Mouse (Mus musculus) limb, embryonic 12.5 days (tissue): ENCODE measurements around the gene Nt5dc3. TPM values are rescaled to one million over a fixed set of nuclear protein-coding genes. Genes with fewer than 3 reads are reported as not detected.

Experiments used
- ATAC-seq: fragments of 200-750 bp; cut with Nextera tagmentation; 2 replicates; pipeline ENCODE4 v1.8.0; 2017; ENCODE audit warnings: low read depth, moderate TSS enrichment; ENCODE audit not compliant: insufficient number of reproducible peaks, insufficient read depth, low FRiP score, low TSS enrichment
- H3K27ac ChIP-seq: fragments of 300-500 bp; sonication (generic); 2 replicates; pipeline ENCODE4 v1.5.1; 2016; ENCODE audit warnings: mild to moderate bottlenecking, moderate library complexity
- H3K27me3 ChIP-seq: fragments of 300-500 bp; sonication (generic); 2 replicates; pipeline ENCODE4 v1.6.1; 2016; ENCODE audit warnings: mild to moderate bottlenecking, moderate library complexity
- H3K36me3 ChIP-seq: fragments of 300-500 bp; sonication (generic); 2 replicates; pipeline ENCODE4 v1.6.1; 2016; ENCODE audit warnings: mild to moderate bottlenecking, moderate library complexity
- H3K4me1 ChIP-seq: fragments of 300-500 bp; sonication (generic); replicated peaks from 2 replicates; pipeline ENCODE4 v1.6.1; 2016
- H3K4me2 ChIP-seq: fragments of 300-500 bp; sonication (generic); 2 replicates; pipeline ENCODE4 v1.6.1; 2016; ENCODE audit warnings: mild to moderate bottlenecking, moderate library complexity
- H3K4me3 ChIP-seq: fragments of 300-500 bp; sonication (generic); replicated peaks from 2 replicates; pipeline ENCODE4 v1.5.1; 2016; ENCODE audit warnings: mild to moderate bottlenecking
- H3K9ac ChIP-seq: fragments of 300-500 bp; sonication (generic); replicated peaks from 2 replicates; pipeline ENCODE4 v1.6.1; 2016; ENCODE audit warnings: mild to moderate bottlenecking, moderate library complexity
- H3K9me3 ChIP-seq: fragments of 300-500 bp; sonication (generic); 2 replicates; pipeline ENCODE4 v1.6.1; 2016; ENCODE audit warnings: mild to moderate bottlenecking, moderate library complexity
- WGBS: fragments of 180-500 bp; shearing (Covaris S2); methylation state at CpG from one replicate; pipeline ENCODE4 v1.1.7; 2016; 5-methylcytosine and 5-hydroxymethylcytosine counted together
- polyA plus RNA-seq: library from polyadenylated mRNA; unstranded; fragments of >200 nt; fragmentation: Nextera tagmentation; extraction: Ambion mirVana; gene quantifications from 2 replicates; pipeline ENCODE4 v1.2.1, GENCODE M21; 2016

Nt5dc3 gene
- polyA plus RNA-seq, 1 experiment from 2014 or later = 0.94 TPM

- Histone ChIP-seq H3K4me2 (no peak overlapping the region), H3K27ac (no peak overlapping the region), H3K36me3 (no peaks in the 10 kb centered on the region), H3K4me3 (no peak overlapping the region), H3K9ac (no peak overlapping the region), H3K4me1 (no peaks in the 10 kb centered on the region), H3K9me3 (no peaks in the 10 kb centered on the region), H3K27me3 (peaks cover 2% of the 10 kb centered on the region; the same call in 1 of the 2 replicates)
- 90% methylated on average over 1 of the region's 1 CpGs for WGBS
- ATAC-seq = no peak
These were observed 107.6 kb downstream of the Nt5dc3 start for GRCm38 (mm10) chr10:86886434-86886833.

Other genes starting within 250 kb of the Nt5dc3 start
- gene Hsp90b1, start 73.5 kb upstream of the Nt5dc3 start, polyA plus RNA-seq = 588 and 626 TPM in 2 replicates
- 2.1 and 2.5 TPM in 2 replicates for gene Ttc41, start 73.2 kb upstream of the Nt5dc3 start, polyA plus RNA-seq
- gene Gm49358, start 15.0 kb upstream of the Nt5dc3 start, polyA plus RNA-seq = not detected in 2 replicates
- gene Stab2, start 229.0 kb downstream of the Nt5dc3 start, polyA plus RNA-seq = 0.17 and 0.18 TPM in 2 replicates